Mouse (Mus musculus) hindbrain, embryonic 14.5 days (tissue): ENCODE data around the gene Gm4756. TPM values are rescaled to one million over a fixed set of nuclear protein-coding genes. Genes with fewer than 3 reads are reported as not detected.
"Not testable (repeated sequence)": the region's sequence is repeated elsewhere in the genome, so short reads cannot be mapped to it uniquely, and the experiment has no call there.

ENCODE experiments used
- ATAC-seq: fragments of 200-750 bp; cut with Nextera tagmentation; 2 replicates; pipeline ENCODE4 v1.8.0; 2017; ENCODE audit warnings: moderate number of reproducible peaks, mild to moderate bottlenecking, moderate TSS enrichment, moderate library complexity; ENCODE audit not compliant: low FRiP score
- DNase-seq: peaks from one replicate; pipeline ENCODE4 v3.0.0-alpha.2; 2015; ENCODE audit warnings: low spot score
- H3K27ac ChIP-seq: fragments of 300-500 bp; sonication (generic); 2 replicates; pipeline ENCODE4 v1.5.1; 2014; ENCODE audit warnings: mild to moderate bottlenecking, moderate library complexity
- H3K27me3 ChIP-seq: fragments of 300-500 bp; sonication (generic); 2 replicates; pipeline ENCODE4 v1.6.1; 2014; ENCODE audit warnings: mild to moderate bottlenecking, low read length, mixed read lengths; ENCODE audit not compliant: control insufficient read depth, insufficient read depth
- H3K36me3 ChIP-seq: fragments of 300-500 bp; sonication (generic); replicated peaks from 2 replicates; pipeline ENCODE4 v1.6.1; 2014; ENCODE audit not compliant: control insufficient read depth, insufficient read depth
- H3K4me1 ChIP-seq: fragments of 300-500 bp; sonication (generic); replicated peaks from 2 replicates; pipeline ENCODE4 v1.6.1; 2014; ENCODE audit warnings: antibody characterized with exemption, low read length, mixed read lengths; ENCODE audit not compliant: control insufficient read depth, insufficient read depth
- H3K4me2 ChIP-seq: fragments of 300-500 bp; sonication (generic); replicated peaks from 2 replicates; pipeline ENCODE4 v1.6.1; 2014; ENCODE audit warnings: mild to moderate bottlenecking, moderate library complexity
- H3K4me3 ChIP-seq: fragments of 300-500 bp; sonication (generic); replicated peaks from 2 replicates; pipeline ENCODE4 v1.5.1; 2014; ENCODE audit warnings: mild to moderate bottlenecking, low read length
- H3K9ac ChIP-seq: fragments of 300-500 bp; sonication (generic); 2 replicates; pipeline ENCODE4 v1.6.1; 2014
- H3K9me3 ChIP-seq: fragments of 300-500 bp; sonication (generic); 2 replicates; pipeline ENCODE4 v1.6.1; 2016; ENCODE audit warnings: low read length; ENCODE audit not compliant: control insufficient read depth
- WGBS: fragments of 180-500 bp; shearing (Covaris S2); extraction: QIAGEN DNeasy Blood & Tissue Kit; methylation state at CpG from one replicate; pipeline ENCODE4 v1.1.7; 2014; 5-methylcytosine and 5-hydroxymethylcytosine counted together
- polyA plus RNA-seq: library from polyadenylated mRNA; unstranded; fragments of >200 nt; fragmentation: Nextera tagmentation; extraction: Ambion mirVana; gene quantifications from 2 replicates; pipeline ENCODE4 v1.2.1, GENCODE M21; 2014

Gene Gm4756
- not detected in 2 replicates for polyA plus RNA-seq

DNA sequence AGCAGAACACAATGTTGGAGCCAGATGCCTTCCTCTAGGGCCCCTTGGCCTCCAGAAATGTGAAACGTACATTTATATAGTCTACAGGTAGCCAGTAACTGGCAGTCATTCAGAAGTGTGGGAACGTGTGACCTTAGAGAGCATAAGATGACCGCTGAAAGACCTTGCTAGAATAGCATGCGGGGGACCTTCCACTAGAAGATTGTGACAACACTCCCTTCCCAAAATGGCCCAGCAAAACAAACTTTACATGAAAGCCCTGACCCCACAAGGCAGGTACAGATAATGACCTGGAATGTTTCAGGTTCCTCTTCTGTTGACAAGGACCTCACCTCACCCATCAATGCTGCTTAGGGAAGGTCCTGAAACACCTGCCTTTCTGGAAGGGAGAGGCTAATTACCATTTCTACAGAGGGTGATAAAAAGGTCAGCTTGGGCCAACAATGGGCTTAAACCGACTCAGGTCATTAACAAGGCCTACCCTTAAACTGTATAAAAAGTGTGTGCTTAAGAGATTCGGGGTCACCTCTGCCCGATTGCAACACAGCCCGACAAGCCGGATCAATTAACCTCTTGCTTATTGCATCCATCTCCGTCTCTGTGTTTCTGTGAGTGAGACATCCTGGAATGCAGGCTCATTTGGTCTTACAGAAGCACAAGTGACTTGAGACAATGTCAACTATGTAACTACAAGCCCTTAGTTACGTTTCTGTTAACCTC lies at the start of gene Gm4756:
Gm4756 (minus strand) TSS at position 51 of the 720 bp plus-strand sequence.
- 0 out of 2 replicates have a peak, but pooled peaks cover 1% of the 10 kb centered on the region for H3K9me3 ChIP-seq
- H3K4me2 ChIP-seq = no peak within 1 kb of the TSS
- ATAC-seq (no peak), DNase-seq (no peak)
- H3K9ac ChIP-seq = no peak within 1 kb of the TSS
- H3K27me3 ChIP-seq = no peaks in the 10 kb centered on the region
- 84% methylated on average over 11 of the region's 11 CpGs for WGBS
- no peak within 1 kb of the TSS for H3K27ac ChIP-seq
- no peaks in the 10 kb centered on the region for H3K36me3 ChIP-seq
- no peak within 1 kb of the TSS for H3K4me3 ChIP-seq
- no peaks in the 10 kb centered on the region for H3K4me1 ChIP-seq

DNA sequence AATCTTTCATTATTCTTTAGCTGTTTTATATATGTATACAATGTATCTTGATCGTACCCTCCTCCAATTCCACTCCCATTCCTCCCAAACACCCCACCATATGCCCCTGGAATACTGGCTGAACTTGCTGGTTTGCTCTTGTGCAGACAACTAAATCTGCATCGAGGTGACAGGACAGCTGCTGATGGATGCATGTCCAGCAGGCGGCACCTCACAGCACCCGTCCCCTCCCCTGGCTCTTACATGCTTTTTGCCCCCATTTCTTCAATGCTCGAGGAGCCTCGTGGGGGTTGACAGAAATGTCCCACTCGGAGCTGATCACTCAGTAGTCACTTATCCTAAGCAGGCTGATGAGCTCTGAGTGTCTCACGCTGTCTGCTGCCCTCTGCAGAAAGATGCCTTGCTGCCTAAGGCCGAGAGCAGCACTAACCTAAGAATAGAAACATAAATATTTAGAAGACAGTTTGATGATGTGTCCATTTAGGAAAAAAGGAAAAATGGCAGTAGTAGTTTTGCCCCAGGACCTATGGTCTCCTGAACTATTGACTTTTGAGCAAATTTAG lies 45.5 kb upstream of the Gm4756 start:
- DNase-seq = no peak
- ATAC-seq = no peak
- no peaks in the 10 kb centered on the region for H3K36me3 ChIP-seq
- no peaks in the 10 kb centered on the region for H3K4me1 ChIP-seq
- WGBS = 52% methylated on average over 9 of the region's 9 CpGs
- H3K27ac ChIP-seq = no peak overlapping the region
- H3K27me3 ChIP-seq = no peaks in the 10 kb centered on the region
- no peak overlapping the region for H3K4me2 ChIP-seq
- no peak overlapping the region for H3K4me3 ChIP-seq
- H3K9me3 ChIP-seq = no peaks in the 10 kb centered on the region
- H3K9ac ChIP-seq = no peak overlapping the region

DNA sequence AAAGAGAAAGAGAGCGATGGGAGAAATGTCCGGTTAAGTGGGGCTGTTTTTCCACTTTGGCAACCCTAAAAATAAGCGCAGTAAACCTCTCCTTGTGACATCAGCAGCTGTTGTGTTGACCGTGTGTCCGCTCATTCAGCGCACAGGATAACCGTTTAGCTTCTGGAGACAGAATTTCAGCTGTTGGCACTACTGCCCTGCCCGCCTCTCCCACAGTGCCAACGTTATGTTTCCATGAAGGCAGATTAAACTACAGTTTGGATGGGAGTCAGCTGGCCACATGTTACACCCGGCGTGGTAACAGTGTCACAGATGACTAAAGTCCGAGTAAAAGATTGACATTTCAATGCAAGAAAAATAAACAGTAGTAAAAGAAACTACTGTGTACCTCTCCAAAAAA lies 45.0 kb upstream of the Gm4756 start:
- H3K4me2 ChIP-seq = no peak overlapping the region

DNA sequence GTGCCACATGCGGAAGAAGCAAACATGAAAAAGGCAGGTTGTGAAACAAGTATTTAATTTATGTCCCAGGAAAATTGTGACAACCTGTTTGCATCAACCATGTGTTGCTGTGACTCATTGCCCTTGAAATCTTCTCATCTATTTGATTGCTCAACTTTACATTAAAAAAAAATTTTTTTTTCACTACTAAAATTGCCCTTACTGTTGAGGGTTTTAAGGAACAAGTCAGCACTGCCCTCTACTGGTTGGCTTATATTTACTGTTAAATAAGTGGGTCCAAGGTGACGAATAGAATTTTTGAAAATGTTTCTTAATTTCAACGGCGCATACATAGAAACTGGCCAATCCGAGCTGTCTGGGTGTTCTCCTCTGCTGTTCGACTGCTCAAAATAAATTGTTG lies 44.4 kb upstream of the Gm4756 start:
- Histone ChIP-seq H3K27me3 (no peaks in the 10 kb centered on the region), H3K36me3 (no peaks in the 10 kb centered on the region), H3K4me2 (no peak overlapping the region), H3K27ac (no peak overlapping the region), H3K9me3 (no peaks in the 10 kb centered on the region), H3K4me1 (no peaks in the 10 kb centered on the region), H3K9ac (no peak overlapping the region), H3K4me3 (no peak overlapping the region)
- DNase-seq (peak; percentile 70), ATAC-seq (no peak)
- 50% methylated on average over 6 of the region's 6 CpGs for WGBS

More for the DNA sequence above, 45.0 kb upstream of the Gm4756 start:
- DNase-seq (no peak), ATAC-seq (no peak)
- no peak overlapping the region for H3K4me3 ChIP-seq
- no peaks in the 10 kb centered on the region for H3K36me3 ChIP-seq
- no peaks in the 10 kb centered on the region for H3K4me1 ChIP-seq
- H3K9me3 ChIP-seq = no peaks in the 10 kb centered on the region
- WGBS = 78% methylated on average over 12 of the region's 12 CpGs
- H3K27ac ChIP-seq = no peak overlapping the region
- H3K27me3 ChIP-seq = no peaks in the 10 kb centered on the region
- H3K9ac ChIP-seq = no peak overlapping the region

DNA sequence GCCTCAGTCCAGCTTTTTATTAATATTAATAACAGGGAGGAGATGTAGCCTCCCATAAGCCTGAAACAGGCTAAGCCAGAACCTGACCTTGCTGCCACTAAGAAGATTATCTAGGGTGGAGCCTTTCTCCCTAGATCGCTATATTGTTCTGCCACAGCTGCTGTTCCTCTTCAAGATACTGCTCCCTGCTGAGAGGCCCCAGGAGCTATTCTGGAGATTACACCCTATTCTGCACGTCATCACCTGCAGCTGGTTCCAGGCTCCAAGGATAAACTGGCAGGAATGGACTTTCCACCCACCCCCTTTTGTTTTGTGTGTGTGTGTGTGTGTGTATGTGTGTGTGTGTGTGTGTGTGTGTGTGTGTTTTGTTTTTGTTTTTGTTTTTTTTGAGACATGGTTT lies 38.8 kb upstream of the Gm4756 start:
- not testable (repeated sequence) for H3K4me2 ChIP-seq, H3K9ac ChIP-seq, H3K36me3 ChIP-seq, H3K9me3 ChIP-seq, H3K27ac ChIP-seq, ATAC-seq, H3K4me1 ChIP-seq, H3K4me3 ChIP-seq, H3K27me3 ChIP-seq, DNase-seq
- WGBS = 30% methylated on average over 2 of the region's 2 CpGs

DNA sequence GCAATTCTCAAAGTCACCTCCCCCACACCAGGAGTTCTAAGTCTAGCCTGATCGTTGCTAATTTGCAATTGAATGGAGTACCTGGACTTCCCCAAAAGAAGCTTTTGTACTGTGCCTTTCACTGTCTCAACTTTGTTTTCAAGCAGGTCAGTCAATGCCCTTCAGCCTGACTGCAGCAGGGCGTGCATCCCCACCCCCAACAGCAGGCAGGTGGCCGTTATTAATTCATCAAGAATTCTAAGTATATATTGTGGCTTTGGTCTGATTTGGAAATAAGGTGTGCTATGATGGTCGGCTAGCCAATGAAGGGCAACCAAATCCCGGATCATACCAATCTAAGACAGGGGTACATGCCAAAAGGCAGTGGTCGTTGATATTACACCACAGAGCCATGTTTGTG lies 38.3 kb upstream of the Gm4756 start:
- not testable (repeated sequence) for ATAC-seq, H3K4me2 ChIP-seq
- 12% methylated on average over 6 of the region's 6 CpGs for WGBS

DNA sequence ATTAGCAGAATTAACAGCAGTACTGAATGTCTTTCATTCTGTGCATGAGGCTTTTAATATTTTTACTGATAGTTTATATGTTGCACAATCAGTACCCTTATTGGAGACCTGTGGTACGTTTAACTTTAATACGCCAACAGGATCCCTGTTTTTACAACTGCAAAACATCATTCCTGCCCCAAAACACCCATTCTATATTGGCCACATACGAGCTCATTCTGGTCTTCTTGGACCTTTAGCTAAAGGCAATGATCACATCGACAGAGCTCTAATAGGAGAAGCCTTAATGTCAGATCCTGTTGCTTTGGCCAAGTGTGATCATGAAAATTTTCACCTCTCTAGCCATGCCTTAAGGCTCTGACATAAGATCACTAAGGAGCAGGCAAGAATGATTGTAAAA lies 37.1 kb upstream of the Gm4756 start:
- not testable (repeated sequence) for H3K4me1 ChIP-seq, ATAC-seq, H3K27ac ChIP-seq

More for the DNA sequence above, 38.3 kb upstream of the Gm4756 start:
- not testable (repeated sequence) for H3K9me3 ChIP-seq, DNase-seq, H3K27me3 ChIP-seq, H3K4me3 ChIP-seq, H3K36me3 ChIP-seq, H3K27ac ChIP-seq, H3K4me1 ChIP-seq, H3K9ac ChIP-seq

DNA sequence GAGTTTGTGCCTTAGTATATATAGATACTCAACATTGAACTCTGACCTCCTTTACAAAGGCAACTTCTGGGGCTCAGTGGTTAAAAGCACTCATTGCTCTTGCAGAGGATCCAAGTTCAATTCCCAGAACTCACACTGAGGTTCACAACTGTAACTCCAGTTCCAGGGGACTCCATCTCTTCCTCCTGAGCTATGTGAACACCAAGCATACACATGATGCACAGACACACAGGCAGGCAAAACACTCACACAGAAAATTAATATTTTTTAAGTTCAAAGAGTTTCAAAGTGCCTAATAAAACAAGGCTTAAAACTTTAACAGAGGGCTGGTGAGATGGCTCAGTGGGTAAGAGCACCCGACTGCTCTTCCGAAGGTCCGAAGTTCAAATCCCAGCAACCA lies 34.2 kb upstream of the Gm4756 start:
- Histone ChIP-seq H3K4me3 (no peak overlapping the region), H3K4me2 (no peak overlapping the region)
- 98% methylated on average over 3 of the region's 3 CpGs for WGBS

More for the DNA sequence above, 37.1 kb upstream of the Gm4756 start:
- H3K4me2 ChIP-seq, H3K9me3 ChIP-seq, H3K27me3 ChIP-seq, H3K4me3 ChIP-seq, H3K36me3 ChIP-seq, DNase-seq, H3K9ac ChIP-seq: not testable (repeated sequence)
- 81% methylated on average over 4 of the region's 4 CpGs for WGBS

DNA sequence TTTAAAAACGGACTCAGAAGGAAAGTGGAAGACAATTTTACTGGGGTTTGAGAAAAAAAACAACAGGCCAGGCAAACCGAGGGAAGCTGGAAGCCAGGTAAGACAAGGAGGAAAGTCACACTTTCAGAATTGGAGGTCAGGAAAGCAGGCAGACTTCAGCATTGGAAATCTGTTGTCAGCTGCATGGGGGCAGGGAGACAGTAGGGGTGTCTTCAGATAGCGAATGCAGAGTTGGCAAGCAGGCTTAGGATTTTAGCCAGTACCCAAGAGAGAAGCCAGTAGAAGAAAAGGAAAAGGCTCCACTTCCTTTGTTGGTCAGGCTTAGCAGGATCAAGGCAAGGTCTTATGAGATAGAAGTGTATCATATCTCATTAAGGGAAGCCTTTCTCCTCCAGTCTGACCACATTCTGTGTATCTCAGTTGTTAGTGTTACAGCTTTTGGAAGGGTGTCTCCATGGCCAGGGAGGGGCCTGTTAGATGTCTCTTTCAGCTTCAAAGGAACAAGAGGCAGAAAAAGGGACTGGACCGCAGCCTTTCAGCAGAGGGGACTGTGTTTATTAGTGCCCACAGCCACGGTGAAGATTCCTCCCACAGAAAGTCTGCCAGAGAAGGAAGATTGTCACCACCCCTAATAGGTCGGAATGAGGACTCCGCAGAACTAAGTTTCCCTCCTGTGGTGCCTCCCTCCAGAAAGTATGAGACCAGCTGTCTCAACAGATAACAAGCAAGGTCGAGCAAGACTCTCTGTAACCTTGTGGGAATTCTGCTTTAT lies 33.2 kb upstream of the Gm4756 start:
- no peaks in the 10 kb centered on the region for H3K9me3 ChIP-seq
- H3K4me1 ChIP-seq = no peaks in the 10 kb centered on the region
- no peak overlapping the region for H3K27ac ChIP-seq
- no peaks in the 10 kb centered on the region for H3K36me3 ChIP-seq
- no peak overlapping the region for H3K4me3 ChIP-seq
- DNase-seq (no peak), ATAC-seq (no peak)
- WGBS = 61% methylated on average over 8 of the region's 8 CpGs
- H3K9ac ChIP-seq = no peak overlapping the region
- H3K27me3 ChIP-seq = no peaks in the 10 kb centered on the region
- no peak overlapping the region for H3K4me2 ChIP-seq

More for the DNA sequence above, 34.2 kb upstream of the Gm4756 start:
- Histone ChIP-seq H3K36me3 (no peaks in the 10 kb centered on the region), H3K4me1 (no peaks in the 10 kb centered on the region), H3K9ac (no peak overlapping the region), H3K9me3 (no peaks in the 10 kb centered on the region), H3K27me3 (no peaks in the 10 kb centered on the region), H3K27ac (no peak overlapping the region)
- ATAC-seq = no peak
- DNase-seq = no peak
